Mouse (Mus musculus) adrenal gland, postnatal 25 days (tissue): ENCODE measurements around the gene Krtap1-4. TPM values are rescaled to one million over a fixed set of nuclear protein-coding genes. Genes with fewer than 3 reads are reported as not detected.
"Not testable (repeated sequence)": the region's sequence is repeated elsewhere in the genome, so short reads cannot be mapped to it uniquely, and the experiment has no call there.

Experiments
- DNase-seq: peaks from one replicate; pipeline ENCODE4 v3.0.0; 2021; ENCODE audit warnings: mixed read lengths
- long read RNA-seq: library from polyadenylated mRNA; stranded (forward); transcript quantifications from one replicate; pipeline ENCODE4 v2.0.0, GENCODE M21; 2021
- total RNA-seq: library from RNA; stranded (reverse); gene quantifications from 2 replicates; pipeline ENCODE4 v1.2.3, GENCODE M21; 2021

Gene Krtap1-4
- not detected in 2 replicates for total RNA-seq
- long read RNA-seq, result 0 reads

GRCm38 (mm10) chr11:99583245-99583704 is at the start of gene Krtap1-4:
Gene Krtap1-4 (minus strand): TSS chr11:99583654.
- DNase-seq, result no peak

GRCm38 (mm10) chr11:99630890-99631289 is 47.4 kb upstream of the Krtap1-4 start:
- no peak for DNase-seq

GRCm38 (mm10) chr11:99628138-99628537 is 44.7 kb upstream of the Krtap1-4 start, which contains the start of gene Krtap4-1:
Gene Krtap4-1 (minus strand): TSS chr11:99628238.
- DNase-seq, result no peak

GRCm38 (mm10) chr11:99620335-99620734 is 36.9 kb upstream of the Krtap1-4 start, which contains the start of gene Gm11562:
Gene Gm11562 (minus strand): TSS chr11:99620435.
- DNase-seq, result no peak

DNA sequence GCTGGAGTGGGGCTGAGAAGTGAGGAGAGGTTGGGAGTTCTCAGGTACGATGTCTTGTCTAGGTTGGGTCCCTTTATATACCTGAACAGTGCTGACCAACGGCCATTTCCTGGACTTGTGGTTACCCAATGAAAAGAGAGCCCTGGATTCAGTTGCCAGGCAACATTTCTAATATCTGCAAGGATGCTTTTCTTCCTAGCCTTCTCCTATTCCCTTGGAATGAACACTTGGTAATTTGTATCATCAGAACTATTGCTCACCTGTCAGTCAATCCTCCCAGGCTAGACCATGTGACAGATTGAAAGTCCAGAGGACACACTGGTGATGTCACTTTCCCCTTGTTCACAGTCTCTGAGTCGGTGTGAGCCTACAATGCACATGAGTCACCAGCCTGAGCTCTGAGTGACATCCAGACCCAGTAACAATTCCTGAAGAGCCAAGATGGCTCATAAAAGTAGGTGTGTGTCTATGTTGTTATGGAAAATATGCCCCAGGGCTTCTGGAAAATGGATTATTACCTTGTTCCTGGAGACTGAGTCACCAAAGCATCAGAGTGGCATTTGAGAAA is 31.4 kb upstream of the Krtap1-4 start, which contains the start of gene Krtap2-4:
TSS of gene Krtap2-4 (minus strand) at position 51 of the 568 bp plus-strand sequence.
- DNase-seq, result no peak

DNA sequence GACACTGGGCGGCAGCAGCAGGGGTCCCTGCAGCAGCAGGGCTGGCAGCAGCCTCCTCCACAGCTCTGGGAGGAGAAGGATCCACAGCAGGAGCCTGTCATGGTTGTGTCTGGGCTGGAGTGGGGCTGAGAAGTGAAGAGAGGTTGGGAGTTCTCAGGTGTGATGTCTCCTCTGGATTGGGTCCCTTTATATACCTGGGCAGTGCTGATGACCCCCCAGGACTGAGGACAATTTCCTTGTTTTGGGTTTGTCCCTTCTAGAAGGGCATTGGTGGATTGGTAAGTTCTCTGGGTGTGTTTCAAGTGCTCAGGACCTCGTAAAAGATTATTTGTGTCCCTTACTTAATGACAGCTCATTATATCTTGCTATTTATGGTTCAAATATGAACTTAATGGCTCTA is 26.6 kb upstream of the Krtap1-4 start, which contains the start of gene Gm11937:
TSS of gene Gm11937 (minus strand) at position 101 of the 400 bp plus-strand sequence.
- not testable (repeated sequence) for DNase-seq

DNA sequence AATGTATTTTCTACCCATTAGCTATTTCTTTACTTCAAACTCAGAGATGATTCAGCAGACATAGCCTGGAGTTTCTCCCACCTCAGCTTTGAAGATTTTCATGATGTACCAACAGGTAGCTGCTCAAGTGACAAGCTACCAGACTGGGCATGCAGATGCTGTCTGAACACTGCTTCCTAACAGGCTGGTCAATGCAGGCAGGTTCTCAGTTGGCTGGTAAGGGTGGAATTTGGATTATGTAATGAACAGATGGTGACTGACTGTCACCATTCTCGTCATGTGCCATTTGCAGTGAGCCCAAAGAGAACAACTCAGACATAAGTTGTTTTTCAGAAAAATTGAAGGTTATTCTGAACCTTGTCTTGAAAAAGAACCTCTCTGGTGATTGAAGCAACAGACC is 25.7 kb upstream of the Krtap1-4 start:
- DNase-seq, result no peak

GRCm38 (mm10) chr11:99603208-99603607 is 19.8 kb upstream of the Krtap1-4 start, which contains the start of gene Gm11938:
Gene Gm11938 (minus strand): TSS chr11:99603308.
- not testable (repeated sequence) for DNase-seq

DNA sequence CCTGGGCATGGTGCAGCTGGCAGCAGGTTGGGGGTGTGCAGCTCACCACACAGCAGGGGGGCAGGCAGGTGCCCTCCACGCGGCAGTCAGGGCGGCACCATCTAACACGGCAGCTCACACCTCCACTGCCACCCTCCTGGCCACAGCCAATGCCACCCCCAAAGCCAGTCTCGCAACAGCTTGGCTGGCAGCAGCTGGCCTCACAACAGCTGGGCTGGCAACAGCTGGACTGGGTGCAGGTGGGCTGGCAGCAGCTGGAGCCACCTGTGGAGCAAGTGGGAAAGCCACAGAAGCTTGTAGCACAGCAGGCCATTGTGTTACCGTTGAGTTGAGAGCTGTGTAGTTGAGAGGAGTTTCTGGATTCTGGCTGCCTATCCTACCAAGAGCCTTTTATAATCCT is 14.3 kb upstream of the Krtap1-4 start, which contains the start of gene Krtap9-3:
TSS of gene Krtap9-3 (minus strand) at position 364 of the 400 bp plus-strand sequence.
- DNase-seq, result not testable (repeated sequence)

- DNase-seq, result no peak
Observed at GRCm38 (mm10) chr11:99590981-99591380, 7.5 kb upstream of the Krtap1-4 start, which contains the start of gene Krtap1-3. Gene Krtap1-3 (minus strand): TSS chr11:99591339.

DNA sequence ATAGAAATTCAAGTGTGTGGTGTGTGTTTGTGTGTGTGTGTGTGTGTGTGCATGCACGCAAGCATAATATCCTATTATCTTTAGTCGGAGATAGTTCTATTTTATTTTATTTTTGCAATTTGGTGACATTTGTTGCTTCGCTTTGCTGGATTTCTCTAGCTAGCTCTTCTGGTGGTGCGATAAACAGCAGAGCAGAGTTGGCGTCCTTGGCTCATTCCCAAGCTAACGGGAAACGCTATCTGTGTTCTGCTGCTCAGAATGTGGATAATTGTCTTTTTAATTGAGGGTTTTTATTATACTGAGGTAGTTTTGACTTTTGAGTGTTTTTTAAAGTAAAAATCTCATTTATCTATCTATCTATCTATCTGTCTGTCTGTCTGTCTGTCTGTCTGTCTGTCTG is 1.6 kb upstream of the Krtap1-4 start:
- no peak for DNase-seq

- DNase-seq, result no peak
Observed at GRCm38 (mm10) chr11:99581564-99581963, 1.9 kb downstream of the Krtap1-4 start.

GRCm38 (mm10) chr11:99581051-99581450 is 2.4 kb downstream of the Krtap1-4 start:
- DNase-seq, result no peak

DNA sequence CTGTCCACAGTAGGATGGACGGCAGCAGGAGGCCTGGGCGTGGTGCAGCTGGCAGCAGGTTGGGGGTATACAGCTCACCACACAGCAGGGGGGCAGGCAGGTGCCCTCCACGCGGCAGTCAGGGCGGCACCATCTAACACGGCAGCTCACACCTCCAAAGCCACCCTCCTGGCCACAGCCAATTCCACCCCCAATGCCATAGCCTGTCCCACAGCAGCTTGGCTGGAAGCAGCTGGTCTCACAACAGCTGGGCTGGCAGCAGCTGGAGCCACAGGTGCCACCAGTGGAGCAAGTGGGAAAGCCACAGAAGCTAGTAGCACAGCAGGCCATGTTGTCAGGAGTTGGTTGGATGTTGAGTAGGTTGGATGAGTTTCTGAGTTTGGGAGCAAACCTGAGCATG is 2.8 kb downstream of the Krtap1-4 start, which contains the start of gene Krtap1-5:
TSS of gene Krtap1-5 (minus strand) at position 381 of the 400 bp plus-strand sequence.
- no peak for DNase-seq

DNA sequence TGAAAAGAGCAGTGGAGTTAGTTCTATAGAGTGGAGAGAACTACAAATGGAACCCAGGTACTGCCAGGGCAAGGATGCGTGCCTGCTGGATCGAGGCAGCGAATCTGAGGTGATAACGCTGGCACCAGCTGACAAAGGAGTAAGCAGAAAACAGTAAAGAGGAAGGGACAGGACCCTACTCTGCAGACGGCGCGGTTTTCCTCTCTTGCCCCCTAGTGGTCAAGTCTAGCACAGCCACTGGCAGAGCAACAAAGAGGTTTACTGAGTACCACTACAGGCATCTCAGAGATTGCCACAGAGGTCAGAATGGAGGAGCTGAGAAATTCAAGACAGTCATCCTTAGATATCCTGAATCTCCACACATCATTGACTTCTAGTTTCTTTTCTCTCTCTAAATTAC is 9.3 kb downstream of the Krtap1-4 start:
- peak; percentile 72 for DNase-seq

DNA sequence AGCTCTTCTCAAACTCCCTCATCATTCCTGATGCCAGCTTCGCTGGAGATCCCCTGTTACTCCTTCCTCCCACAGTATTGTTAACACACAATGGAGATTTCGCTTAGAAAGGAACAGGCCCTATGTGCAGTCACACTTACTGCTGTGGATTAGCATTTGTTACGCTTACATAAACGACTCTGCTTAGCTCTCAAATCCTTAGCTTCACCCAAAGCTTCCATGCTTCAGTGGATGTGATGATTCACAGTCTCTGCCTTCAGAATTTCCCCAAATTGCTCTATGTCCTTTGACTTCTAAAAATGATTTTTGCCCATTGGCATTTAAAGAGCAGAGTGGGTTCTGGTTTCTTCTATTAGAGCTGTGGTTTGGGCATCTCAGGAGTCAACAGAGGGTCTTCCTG is 10.3 kb downstream of the Krtap1-4 start:
- no peak for DNase-seq

GRCm38 (mm10) chr11:99566530-99566929 is 16.9 kb downstream of the Krtap1-4 start, which contains the start of gene Krtap3-1:
Gene Krtap3-1 (minus strand): TSS chr11:99566630.
- no peak for DNase-seq

DNA sequence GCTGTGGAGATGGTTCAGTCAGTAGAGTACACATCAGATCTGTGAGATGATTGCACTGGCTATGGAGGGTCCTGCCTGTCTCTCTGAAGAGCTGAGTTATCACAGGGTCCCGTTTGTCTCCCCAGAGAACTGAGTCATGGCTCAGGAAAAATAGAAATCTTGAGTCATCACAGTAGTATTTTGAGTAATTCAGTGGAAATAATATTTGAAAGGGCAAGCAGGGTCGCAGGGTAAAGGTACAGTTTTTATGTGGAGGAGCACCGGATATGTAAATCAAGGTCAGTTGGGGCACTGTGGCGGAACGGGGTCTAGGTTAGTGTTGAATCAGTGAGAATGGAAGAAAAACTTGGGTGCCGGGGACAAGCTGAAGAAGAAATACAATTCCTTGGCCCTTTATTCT is 20.9 kb downstream of the Krtap1-4 start:
- no peak for DNase-seq

- no peak for DNase-seq
Observed at GRCm38 (mm10) chr11:99559366-99559765, 24.1 kb downstream of the Krtap1-4 start, which contains the start of gene Gm11939. Gene Gm11939 (minus strand): TSS chr11:99559466.

- DNase-seq, result no peak
Observed at GRCm38 (mm10) chr11:99557976-99558745, 25.3 kb downstream of the Krtap1-4 start.

DNA sequence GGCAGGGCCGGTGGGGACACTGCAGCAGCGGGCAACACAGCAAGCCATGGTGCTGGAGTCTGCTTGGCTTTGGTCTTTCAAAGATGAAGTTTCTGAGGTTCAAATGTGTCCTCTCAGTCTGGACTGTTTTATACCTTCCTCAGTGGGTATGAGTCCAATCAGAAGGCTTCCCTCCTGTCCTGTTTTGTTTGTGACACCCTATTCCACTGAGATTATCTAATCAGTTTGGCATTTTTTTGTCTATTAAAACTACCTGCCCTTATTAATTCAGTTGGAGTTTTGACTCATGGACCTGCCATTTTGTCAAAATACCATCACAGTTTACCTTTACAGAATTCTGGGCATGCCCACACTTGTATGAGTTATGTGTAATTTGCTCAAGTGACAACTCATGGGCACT is 26.7 kb downstream of the Krtap1-4 start, which contains the start of gene Krtap3-2:
TSS of gene Krtap3-2 (minus strand) at position 101 of the 400 bp plus-strand sequence.
- DNase-seq, result no peak

GRCm38 (mm10) chr11:99556195-99556594 is 27.3 kb downstream of the Krtap1-4 start:
- no peak for DNase-seq

DNA sequence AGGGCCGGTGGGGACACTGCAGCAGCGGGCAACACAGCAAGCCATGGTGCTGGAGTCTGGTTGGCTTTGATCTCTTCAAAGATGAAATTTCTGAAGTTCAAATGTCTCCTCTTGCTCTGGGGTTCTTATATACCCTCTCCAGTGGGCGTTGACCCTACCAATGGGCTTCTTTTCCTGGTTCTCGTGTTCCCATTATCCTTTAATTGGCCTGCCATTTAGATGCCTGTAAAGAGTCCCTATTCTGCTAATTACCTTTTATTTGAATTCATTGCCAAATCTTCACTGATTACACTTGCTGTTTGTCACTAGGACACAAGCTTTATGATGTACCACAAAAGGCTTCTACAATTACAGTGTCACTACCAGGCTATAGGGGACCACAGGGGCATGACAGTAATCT is 32.7 kb downstream of the Krtap1-4 start, which contains the start of gene Krtap3-3:
TSS of gene Krtap3-3 (minus strand) at position 101 of the 400 bp plus-strand sequence.
- DNase-seq, result no peak
